Mouse (Mus musculus) limb, embryonic 10.5 days (tissue): ENCODE measurements around the gene Marveld3. TPM values are rescaled to one million over a fixed set of nuclear protein-coding genes. Genes with fewer than 3 reads are reported as not detected.

Experiments used
- DNase-seq: peaks from one replicate; pipeline ENCODE4 v3.0.0-alpha.2; 2017; ENCODE audit warnings: low spot score
- H3K27ac ChIP-seq: fragments of 300-500 bp; sonication (generic); 2 replicates; pipeline ENCODE4 v1.5.1; 2016; ENCODE audit warnings: mild to moderate bottlenecking
- H3K27me3 ChIP-seq: fragments of 300-500 bp; sonication (generic); 2 replicates; pipeline ENCODE4 v1.6.1; 2016; ENCODE audit warnings: low read depth, mild to moderate bottlenecking; ENCODE audit not compliant: poor library complexity, severe bottlenecking
- H3K36me3 ChIP-seq: fragments of 300-500 bp; sonication (generic); 2 replicates; pipeline ENCODE4 v1.6.1; 2016; ENCODE audit warnings: mild to moderate bottlenecking, moderate library complexity
- H3K4me1 ChIP-seq: fragments of 300-500 bp; sonication (generic); 2 replicates; pipeline ENCODE4 v1.6.1; 2016
- H3K4me3 ChIP-seq: fragments of 300-500 bp; sonication (generic); 2 replicates; pipeline ENCODE4 v1.5.1; 2016; ENCODE audit warnings: mild to moderate bottlenecking, moderate library complexity
- H3K9me3 ChIP-seq: fragments of 300-500 bp; sonication (generic); replicated peaks from 2 replicates; pipeline ENCODE4 v1.6.1; 2016; ENCODE audit warnings: mild to moderate bottlenecking
- WGBS: fragments of 180-500 bp; shearing (Covaris S2); methylation state at CpG from one replicate; pipeline ENCODE4 v1.1.7; 2016; 5-methylcytosine and 5-hydroxymethylcytosine counted together
- polyA plus RNA-seq: library from polyadenylated mRNA; unstranded; fragments of >200 nt; fragmentation: Nextera tagmentation; extraction: Ambion mirVana; gene quantifications from 2 replicates; pipeline ENCODE4 v1.2.1, GENCODE M21; 2016

Gene Marveld3
- polyA plus RNA-seq, 1 experiment from 2014 or later = 0.89 TPM

DNA sequence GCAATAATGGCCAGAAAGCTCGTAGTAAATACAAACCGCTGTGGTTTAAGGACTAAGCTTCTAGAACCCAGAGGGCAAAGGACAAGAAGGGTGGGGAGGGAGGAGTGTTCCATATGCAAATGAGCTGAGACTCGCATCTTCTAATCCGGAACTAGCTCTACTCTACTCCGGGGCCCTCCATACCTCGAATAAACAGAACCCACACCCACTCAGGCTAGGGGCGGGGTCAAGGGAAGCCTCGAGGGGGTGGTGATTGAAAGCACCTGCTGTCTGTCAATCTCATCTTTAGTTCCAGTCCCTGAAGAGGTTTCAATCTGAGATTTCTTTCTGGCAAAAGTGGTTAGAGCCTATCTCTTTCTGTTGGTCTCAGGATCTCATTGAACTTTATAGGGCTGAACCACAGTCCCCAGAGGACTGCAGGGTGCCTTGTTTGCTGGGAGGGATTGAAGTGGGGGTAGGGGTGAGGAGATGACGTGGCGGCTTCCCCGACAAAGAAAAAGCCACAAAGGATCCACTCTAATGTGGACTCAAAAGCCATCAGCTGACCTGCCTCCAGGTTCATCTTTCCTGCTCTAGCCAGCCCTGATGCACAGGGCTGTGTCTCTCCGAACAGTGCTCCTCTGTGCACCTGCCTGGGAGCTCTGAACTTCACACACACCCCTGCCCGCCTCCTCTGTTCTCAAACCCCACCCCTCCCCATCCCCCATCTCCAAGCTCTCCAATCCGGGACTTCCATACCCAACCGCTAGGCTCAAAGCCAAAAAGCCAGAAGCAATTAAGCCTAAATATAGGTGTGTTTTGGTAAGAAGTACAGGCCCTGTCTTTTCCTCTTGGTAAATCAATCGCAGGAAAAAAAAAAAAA is 4.6 kb downstream of the Marveld3 start:
- Histone ChIP-seq H3K36me3 (no peaks in the 10 kb centered on the region), H3K27ac (no peak overlapping the region), H3K4me3 (peak overlapping the region; percentile 13; the same call in 1 of the 2 replicates), H3K9me3 (no peaks in the 10 kb centered on the region), H3K27me3 (peaks cover 92% of the 10 kb centered on the region), H3K4me1 (peaks cover 23% of the 10 kb centered on the region)
- WGBS = 9% methylated on average over 16 of the region's 16 CpGs
- DNase-seq = peak; percentile 50

DNA sequence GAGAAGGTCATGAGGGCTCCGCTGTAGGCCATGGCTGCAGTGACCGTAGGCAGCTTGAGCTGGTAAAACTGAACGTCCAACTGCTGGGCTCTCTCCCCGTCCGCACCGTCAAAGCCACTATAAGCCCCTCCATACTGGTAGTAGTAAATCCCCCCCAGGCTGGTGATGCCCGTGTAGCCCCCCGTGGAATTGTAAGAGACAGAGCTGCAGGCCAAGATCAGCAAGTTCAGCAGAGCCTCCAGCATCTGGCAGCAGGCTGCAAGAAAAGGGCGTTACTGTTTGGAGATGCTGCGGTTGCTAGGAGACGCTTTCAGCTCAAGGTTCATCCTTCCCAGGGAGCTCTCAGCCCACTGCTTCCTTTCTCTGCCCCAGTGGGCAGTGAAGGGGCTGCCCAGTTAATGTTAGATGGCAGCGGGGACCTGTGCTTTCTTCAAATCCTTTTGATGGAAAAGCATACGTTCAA is 7.5 kb downstream of the Marveld3 start:
- peaks cover 15% of the 10 kb centered on the region for H3K4me1 ChIP-seq
- H3K27me3 ChIP-seq = peaks cover 92% of the 10 kb centered on the region

DNA sequence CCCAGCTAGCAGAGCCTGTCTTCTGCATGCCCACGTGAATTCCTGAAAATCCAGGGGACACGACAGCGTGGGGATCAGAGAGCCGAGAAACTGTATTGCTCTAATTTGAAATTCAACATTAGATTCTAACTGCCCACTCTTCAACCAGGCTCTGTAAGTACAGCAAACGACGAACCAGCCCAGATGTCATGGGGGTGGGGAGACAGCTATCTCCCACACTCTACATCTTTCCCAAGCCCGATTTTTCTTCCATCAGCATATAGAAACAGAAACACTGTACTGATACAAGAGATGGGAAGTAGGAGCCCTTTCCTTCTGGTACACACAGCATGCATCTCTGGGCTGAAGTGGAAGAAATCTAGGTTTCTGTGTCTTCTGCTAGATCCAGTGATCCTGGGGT is 9.8 kb downstream of the Marveld3 start:
- DNase-seq = no peak
- Histone ChIP-seq H3K4me1 (peaks cover 15% of the 10 kb centered on the region), H3K27me3 (peaks cover 95% of the 10 kb centered on the region), H3K4me3 (no peak overlapping the region), H3K36me3 (no peaks in the 10 kb centered on the region), H3K27ac (no peak overlapping the region), H3K9me3 (no peaks in the 10 kb centered on the region)
- 76% methylated on average over 7 of the region's 7 CpGs for WGBS

More for the DNA sequence above, 7.5 kb downstream of the Marveld3 start:
- Histone ChIP-seq H3K9me3 (no peaks in the 10 kb centered on the region), H3K4me3 (no peak overlapping the region), H3K27ac (no peak overlapping the region), H3K36me3 (no peaks in the 10 kb centered on the region)
- no peak for DNase-seq
- WGBS = 61% methylated on average over 13 of the region's 13 CpGs

DNA sequence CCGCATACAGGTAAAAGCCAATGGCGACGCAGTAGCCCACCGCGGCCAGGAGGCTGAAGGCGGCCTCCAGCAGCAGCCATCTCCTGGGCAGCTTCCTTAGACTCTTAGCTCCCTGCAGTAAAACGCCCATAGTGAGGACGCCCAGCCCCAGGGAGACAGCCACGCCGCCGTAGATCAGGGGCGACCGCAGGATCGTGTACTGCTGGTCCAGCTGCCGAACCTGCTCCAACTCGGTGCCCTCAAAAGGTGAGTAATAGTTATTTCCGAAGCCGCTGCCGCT is 13.8 kb downstream of the Marveld3 start:
- Histone ChIP-seq H3K27me3 (peaks cover 89% of the 10 kb centered on the region), H3K9me3 (no peaks in the 10 kb centered on the region), H3K27ac (peak overlapping the region; percentile 42; the same call in 1 of the 2 replicates), H3K4me1 (peaks cover 34% of the 10 kb centered on the region), H3K4me3 (peak overlapping the region; percentile 52), H3K36me3 (peaks cover 6% of the 10 kb centered on the region)
- DNase-seq = peak; percentile 54
- WGBS = 3% methylated on average over 19 of the region's 19 CpGs

DNA sequence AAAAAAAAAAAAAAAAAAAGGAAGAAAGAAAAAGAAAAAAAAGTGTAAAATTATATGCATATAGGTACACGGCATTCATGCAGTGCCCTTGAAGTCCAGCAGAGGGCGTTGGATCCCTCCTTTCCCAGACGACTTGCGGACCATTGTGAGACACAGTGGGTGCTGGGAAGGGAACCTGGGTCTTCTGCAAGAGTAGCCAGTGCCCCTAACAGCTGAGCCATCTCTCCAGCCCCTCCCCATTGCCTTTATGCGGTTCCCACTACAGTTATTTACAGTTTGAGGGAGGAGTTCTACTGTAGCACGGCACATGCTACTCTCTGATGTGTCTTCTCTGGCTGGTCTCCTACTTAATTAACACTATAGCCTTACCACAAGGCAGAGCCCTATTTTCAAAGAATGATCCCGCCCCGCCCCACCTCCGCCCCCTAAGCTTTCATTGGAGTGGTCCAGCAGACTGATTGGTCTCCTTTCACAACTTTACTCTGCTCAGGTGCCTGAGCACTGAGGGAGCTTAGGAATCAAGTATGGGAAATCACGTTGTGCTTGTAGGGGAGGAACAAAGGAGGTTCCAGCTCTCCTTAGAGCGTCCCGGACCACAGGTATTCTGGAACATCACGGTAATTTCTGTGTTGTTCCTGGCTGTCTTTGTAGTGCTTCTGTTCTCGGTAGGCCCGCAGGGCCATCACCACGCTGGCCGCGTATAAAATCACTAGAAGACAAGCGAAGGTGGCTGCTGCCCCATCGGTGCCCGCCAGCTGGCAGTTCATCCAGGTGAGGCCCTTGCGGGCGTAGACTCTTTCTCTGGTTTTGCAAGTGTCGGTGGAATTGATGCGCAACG is 14.3 kb downstream of the Marveld3 start:
- peak overlapping the region; percentile 42; the same call in 1 of the 2 replicates for H3K27ac ChIP-seq
- H3K27me3 ChIP-seq = peaks cover 89% of the 10 kb centered on the region
- peaks cover 34% of the 10 kb centered on the region for H3K4me1 ChIP-seq
- H3K36me3 ChIP-seq = peaks cover 8% of the 10 kb centered on the region
- peak overlapping the region; percentile 52 for H3K4me3 ChIP-seq
- no peaks in the 10 kb centered on the region for H3K9me3 ChIP-seq
- WGBS = 2% methylated on average over 26 of the region's 26 CpGs
- DNase-seq = peak; percentile 57

DNA sequence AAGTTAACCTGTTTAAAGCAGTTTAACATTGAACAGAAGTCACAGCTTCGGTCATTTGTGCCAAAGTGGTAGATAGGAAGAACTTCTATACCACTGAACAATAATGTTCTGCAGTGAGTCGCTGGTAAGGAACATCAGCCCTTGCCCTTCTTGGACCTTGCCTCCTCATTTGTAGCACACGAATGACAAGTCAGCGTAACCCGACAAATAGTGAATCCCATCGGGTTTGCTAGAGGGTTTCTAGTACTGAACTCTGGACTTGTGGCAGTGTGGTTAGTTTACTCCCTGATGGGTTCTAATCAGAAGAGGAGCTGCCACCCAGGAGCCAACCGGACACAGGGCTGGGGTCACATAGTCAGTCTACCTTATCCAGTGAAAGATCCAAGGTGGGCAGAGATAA is 15.7 kb downstream of the Marveld3 start:
- no peaks in the 10 kb centered on the region for H3K9me3 ChIP-seq
- no peak overlapping the region for H3K27ac ChIP-seq
- no peak overlapping the region for H3K4me3 ChIP-seq
- peaks cover 14% of the 10 kb centered on the region for H3K36me3 ChIP-seq
- H3K4me1 ChIP-seq = peaks cover 34% of the 10 kb centered on the region
- H3K27me3 ChIP-seq = peaks cover 78% of the 10 kb centered on the region
- no peak for DNase-seq
- 90% methylated on average over 7 of the region's 7 CpGs for WGBS

DNA sequence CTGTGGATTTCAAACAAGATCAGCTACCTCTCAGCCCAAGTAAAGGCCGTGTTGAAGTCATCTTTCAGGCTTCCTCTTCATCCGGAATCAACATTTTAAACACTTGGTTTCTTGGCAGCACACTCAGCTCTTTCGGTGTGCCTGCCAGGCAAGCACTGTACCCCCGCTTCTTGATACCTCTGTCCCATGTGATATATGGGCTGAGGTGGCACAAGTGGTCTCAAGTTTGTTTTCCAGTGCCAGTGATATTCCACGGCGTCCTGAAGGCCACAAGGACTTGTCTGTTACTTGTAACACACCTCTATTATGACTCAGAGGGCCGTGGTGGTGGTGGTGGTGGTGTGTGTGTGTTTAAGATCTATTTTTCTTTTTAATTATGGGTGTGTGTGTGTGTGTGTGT is 16.3 kb downstream of the Marveld3 start:
- H3K36me3 ChIP-seq = peaks cover 20% of the 10 kb centered on the region
- peaks cover 34% of the 10 kb centered on the region for H3K4me1 ChIP-seq
- H3K4me3 ChIP-seq = no peak overlapping the region
- no peaks in the 10 kb centered on the region for H3K9me3 ChIP-seq
- H3K27me3 ChIP-seq = peaks cover 75% of the 10 kb centered on the region
- no peak overlapping the region for H3K27ac ChIP-seq
- 80% methylated on average over 7 of the region's 7 CpGs for WGBS
- DNase-seq = no peak

DNA sequence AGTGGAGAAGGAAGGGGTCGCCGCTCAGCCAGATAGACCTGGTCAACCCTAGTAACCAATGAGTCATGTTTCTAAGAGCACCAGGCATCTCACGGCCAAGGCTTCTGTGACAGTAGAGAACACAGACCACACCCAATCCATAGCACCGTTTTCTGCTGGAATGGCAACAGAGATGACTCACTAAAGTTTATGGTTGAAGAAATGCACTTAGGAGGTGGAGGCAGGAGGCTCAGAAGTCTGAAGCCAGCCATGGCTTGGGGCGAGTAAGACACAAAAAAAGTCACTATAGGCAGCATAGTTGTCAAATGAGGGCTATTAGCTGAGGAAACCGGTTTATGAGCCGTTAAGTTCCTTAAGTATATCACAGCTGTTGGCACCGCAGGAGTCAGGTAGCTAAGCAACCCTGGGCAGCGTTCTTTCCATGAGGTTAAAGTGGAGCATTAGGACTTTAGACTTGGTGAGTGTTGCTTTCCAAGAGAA is 16.8 kb downstream of the Marveld3 start:
- no peaks in the 10 kb centered on the region for H3K9me3 ChIP-seq
- H3K27ac ChIP-seq = no peak overlapping the region
- no peak overlapping the region for H3K4me3 ChIP-seq
- WGBS = 44% methylated on average over 9 of the region's 9 CpGs
- DNase-seq = no peak
- peaks cover 75% of the 10 kb centered on the region for H3K27me3 ChIP-seq
- H3K36me3 ChIP-seq = peaks cover 25% of the 10 kb centered on the region
- H3K4me1 ChIP-seq = peaks cover 34% of the 10 kb centered on the region

DNA sequence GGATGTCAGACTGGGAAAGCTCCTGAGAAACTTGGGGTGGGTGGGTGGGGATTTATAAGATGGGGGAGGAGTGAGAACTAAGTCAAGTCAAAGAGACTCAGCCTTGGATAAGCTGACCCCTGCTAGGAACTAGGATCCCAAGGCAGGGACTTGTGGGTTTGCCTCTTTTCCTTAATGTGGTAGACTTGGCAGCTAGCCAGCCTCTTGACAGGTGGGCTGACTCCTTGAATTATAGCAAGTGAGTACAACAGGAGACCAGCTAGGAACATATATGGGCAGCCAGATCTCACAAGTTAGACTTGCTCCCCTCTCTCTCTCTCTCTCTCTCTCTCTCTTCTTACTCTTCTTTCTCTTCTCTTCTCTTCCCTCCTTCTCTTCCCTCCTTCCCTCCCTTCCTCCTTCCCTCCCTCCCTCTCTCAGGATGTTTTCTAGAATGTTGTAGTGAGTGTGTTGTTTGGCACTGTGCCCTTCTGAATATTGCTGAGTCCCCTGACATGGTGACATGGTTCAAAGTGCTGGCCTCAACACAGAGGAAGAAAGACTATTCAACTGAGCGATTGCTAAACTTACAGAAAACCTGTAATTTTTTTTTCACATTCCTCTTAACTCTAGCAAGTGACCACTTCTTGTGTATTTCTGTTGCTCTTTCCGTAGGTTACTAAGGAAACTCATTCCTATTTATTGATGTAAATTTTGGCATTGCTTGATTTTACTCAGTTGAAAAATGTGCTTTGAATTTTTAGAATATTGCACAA is 20.2 kb downstream of the Marveld3 start:
- Histone ChIP-seq H3K27ac (no peak overlapping the region), H3K4me1 (peaks cover 19% of the 10 kb centered on the region), H3K4me3 (no peak overlapping the region), H3K36me3 (peaks cover 54% of the 10 kb centered on the region), H3K27me3 (peaks cover 42% of the 10 kb centered on the region), H3K9me3 (no peaks in the 10 kb centered on the region)
- no peak for DNase-seq
- WGBS = 96% methylated on average over 2 of the region's 2 CpGs

DNA sequence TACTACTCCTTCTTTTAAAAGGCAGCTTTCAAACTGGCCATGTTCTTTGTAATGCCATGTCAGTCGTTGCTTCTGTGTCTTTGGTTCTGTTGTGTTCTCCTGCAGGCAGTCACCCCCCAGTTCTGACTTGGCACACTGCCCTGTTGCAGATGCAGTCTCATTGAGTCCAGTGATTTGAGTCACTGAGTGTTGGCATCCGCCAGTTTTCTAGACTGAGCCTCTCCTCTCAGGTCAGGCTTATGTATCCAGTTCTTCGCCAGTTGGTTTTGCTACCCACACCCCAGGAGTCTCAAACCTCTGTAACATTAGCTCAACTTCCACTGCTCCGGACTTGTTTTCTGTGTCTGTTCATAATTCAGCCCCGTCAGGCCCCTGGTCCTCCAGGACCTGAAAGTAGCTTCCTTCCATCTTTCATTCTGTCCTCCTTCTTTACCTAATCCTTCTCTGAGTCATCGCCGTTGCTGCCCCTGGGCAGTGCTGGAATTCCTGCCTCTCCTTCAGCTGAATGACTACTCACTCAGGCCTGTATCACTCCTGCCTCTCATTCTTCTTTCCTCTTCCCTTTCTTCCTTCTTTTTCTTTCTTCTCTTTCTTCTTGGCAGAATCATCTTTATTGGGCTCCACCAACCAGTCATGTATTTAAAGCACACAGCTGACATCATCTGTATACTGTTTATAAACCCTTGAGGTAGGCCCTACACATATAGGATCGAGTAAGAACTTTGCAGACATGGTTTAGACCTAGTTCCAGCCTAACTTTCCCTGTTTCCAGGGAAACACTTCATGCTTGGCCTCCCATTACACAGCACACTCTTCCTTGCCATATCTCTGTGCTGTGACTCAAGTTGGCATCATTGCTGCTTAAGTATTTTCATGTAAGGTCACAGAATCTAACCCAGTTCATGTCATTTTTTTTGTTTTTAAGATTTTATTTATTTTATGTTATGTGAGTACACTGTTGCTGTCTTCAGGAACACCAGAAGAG is 41.3 kb downstream of the Marveld3 start:
- 91% methylated on average over 8 of the region's 8 CpGs for WGBS
- H3K27ac ChIP-seq = no peak overlapping the region
- DNase-seq = no peak
- H3K4me3 ChIP-seq = no peak overlapping the region
- no peaks in the 10 kb centered on the region for H3K9me3 ChIP-seq
- H3K36me3 ChIP-seq = peaks cover 73% of the 10 kb centered on the region
- no peaks in the 10 kb centered on the region for H3K4me1 ChIP-seq
- no peaks in the 10 kb centered on the region for H3K27me3 ChIP-seq

DNA sequence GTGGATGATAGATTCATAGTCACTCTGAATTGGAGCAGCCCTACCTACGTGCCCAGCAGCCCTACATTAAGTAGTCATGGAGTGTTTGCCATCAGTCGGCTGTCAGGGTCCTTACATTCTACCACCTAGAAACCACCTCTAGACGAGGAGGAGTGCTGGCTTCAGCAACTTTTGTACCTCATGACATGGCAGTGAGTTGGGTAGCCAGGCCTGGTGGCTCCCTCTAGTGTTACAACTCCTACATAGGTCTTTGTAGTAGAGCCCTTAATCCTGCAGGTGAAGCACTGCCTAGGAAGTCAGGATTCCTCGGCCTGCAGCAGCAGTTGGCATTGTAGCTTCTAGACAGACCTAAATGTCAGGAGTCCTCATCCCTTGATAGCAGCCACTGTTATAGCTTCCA is 44.7 kb downstream of the Marveld3 start:
- Histone ChIP-seq H3K9me3 (no peaks in the 10 kb centered on the region), H3K36me3 (peaks cover 85% of the 10 kb centered on the region), H3K27ac (no peak overlapping the region), H3K4me3 (no peak overlapping the region), H3K27me3 (no peaks in the 10 kb centered on the region), H3K4me1 (no peaks in the 10 kb centered on the region)
- no peak for DNase-seq
- 69% methylated on average over 4 of the region's 4 CpGs for WGBS

DNA sequence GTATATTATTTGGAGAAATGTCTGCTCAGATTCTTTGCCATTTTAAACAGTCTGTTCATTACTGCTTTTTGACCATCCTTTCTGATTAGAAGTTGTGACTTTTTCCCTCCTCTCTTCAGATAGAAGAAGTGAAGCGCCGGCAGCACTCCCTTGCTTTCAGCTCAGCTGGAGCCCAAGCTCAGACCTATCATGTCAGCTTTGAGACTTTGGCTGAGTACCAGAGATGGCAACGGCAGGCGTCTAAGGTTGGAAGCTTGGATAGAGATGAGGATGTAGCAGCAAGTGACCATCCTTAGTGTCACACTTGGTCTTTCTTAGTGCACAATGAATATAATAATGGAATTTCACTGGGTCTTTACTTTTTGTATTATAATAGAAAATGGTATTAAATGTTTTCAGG is 54.6 kb downstream of the Marveld3 start:
- no peak for DNase-seq
- H3K36me3 ChIP-seq = peaks cover 63% of the 10 kb centered on the region

More for the DNA sequence above, 54.6 kb downstream of the Marveld3 start:
- no peak overlapping the region for H3K27ac ChIP-seq
- H3K4me3 ChIP-seq = no peak overlapping the region
- no peaks in the 10 kb centered on the region for H3K4me1 ChIP-seq
- no peaks in the 10 kb centered on the region for H3K9me3 ChIP-seq
- H3K27me3 ChIP-seq = no peaks in the 10 kb centered on the region
- 95% methylated on average over 4 of the region's 4 CpGs for WGBS
